Mouse (Mus musculus) intestine, embryonic 16.5 days (tissue): ENCODE measurements around the gene Zbtb24. TPM values are rescaled to one million over a fixed set of nuclear protein-coding genes. Genes with fewer than 3 reads are reported as not detected.

Experiments used
- ATAC-seq: fragments of 200-750 bp; cut with Nextera tagmentation; 2 replicates; pipeline ENCODE4 v1.8.0; 2017; ENCODE audit warnings: moderate TSS enrichment, moderate library complexity
- H3K27ac ChIP-seq: fragments of 300-500 bp; sonication (generic); 2 replicates; pipeline ENCODE4 v1.5.1; 2014; ENCODE audit warnings: mild to moderate bottlenecking, low read length
- H3K27me3 ChIP-seq: fragments of 300-500 bp; sonication (generic); replicated peaks from 2 replicates; pipeline ENCODE4 v1.6.1; 2014; ENCODE audit warnings: low read length, control low read depth, mixed read lengths; ENCODE audit not compliant: control insufficient read depth, insufficient read depth
- H3K36me3 ChIP-seq: fragments of 300-500 bp; sonication (generic); 2 replicates; pipeline ENCODE4 v1.6.1; 2014; ENCODE audit warnings: low read length, control low read depth; ENCODE audit not compliant: control insufficient read depth, insufficient read depth
- H3K4me1 ChIP-seq: fragments of 300-500 bp; sonication (generic); 2 replicates; pipeline ENCODE4 v1.6.1; 2014; ENCODE audit warnings: low read length, control low read depth, mixed read lengths; ENCODE audit not compliant: control insufficient read depth, insufficient read depth
- H3K4me2 ChIP-seq: fragments of 300-500 bp; sonication (generic); 2 replicates; pipeline ENCODE4 v1.6.1; 2014; ENCODE audit warnings: low read depth, low read length, control low read depth
- H3K4me3 ChIP-seq: fragments of 300-500 bp; sonication (generic); 2 replicates; pipeline ENCODE4 v1.5.1; 2014; ENCODE audit warnings: mild to moderate bottlenecking, low read length
- H3K9ac ChIP-seq: fragments of 300-500 bp; sonication (generic); 2 replicates; pipeline ENCODE4 v1.6.1; 2014; ENCODE audit warnings: low read depth, low read length
- H3K9me3 ChIP-seq: fragments of 300-500 bp; sonication (generic); 2 replicates; pipeline ENCODE4 v1.6.1; 2016; ENCODE audit warnings: low read length, control low read depth; ENCODE audit not compliant: control insufficient read depth
- WGBS: fragments of 180-500 bp; shearing (Covaris S2); extraction: QIAGEN DNeasy Blood & Tissue Kit; methylation state at CpG from one replicate; pipeline ENCODE4 v1.1.7; 2014; 5-methylcytosine and 5-hydroxymethylcytosine counted together
- polyA plus RNA-seq: library from polyadenylated mRNA; unstranded; fragments of >200 nt; fragmentation: Nextera tagmentation; extraction: Ambion mirVana; gene quantifications from 2 replicates; pipeline ENCODE4 v1.2.1, GENCODE M21; 2015

The Zbtb24 gene
- polyA plus RNA-seq, 1 experiment from 2014 or later = 15.4 TPM

DNA sequence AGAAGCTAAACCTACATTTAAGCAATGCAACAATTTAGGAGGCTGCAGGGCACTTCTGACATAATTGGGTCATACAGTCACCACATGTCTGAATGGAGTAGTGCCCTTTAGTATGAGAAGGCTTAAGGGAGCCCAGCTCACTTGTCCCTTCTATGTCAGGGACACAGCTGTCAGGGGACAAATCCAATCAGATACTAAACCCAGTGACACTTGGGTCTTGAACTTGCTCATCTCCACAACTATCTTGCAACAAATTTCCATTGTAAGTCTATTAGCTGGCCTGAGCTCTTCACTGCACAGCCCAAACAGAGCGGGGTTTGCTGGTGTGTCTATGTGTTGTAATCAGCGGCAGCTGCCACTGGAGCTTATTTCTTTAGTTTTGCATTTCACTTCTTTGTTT is 26.5 kb upstream of the Zbtb24 start:
- Histone ChIP-seq H3K4me1 (no peaks in the 10 kb centered on the region), H3K27ac (no peak overlapping the region), H3K27me3 (no peaks in the 10 kb centered on the region), H3K9me3 (no peaks in the 10 kb centered on the region), H3K9ac (no peak overlapping the region), H3K4me3 (no peak overlapping the region), H3K4me2 (no peak overlapping the region), H3K36me3 (no peaks in the 10 kb centered on the region)
- no peak for ATAC-seq
- WGBS = 95% methylated on average over 2 of the region's 2 CpGs

DNA sequence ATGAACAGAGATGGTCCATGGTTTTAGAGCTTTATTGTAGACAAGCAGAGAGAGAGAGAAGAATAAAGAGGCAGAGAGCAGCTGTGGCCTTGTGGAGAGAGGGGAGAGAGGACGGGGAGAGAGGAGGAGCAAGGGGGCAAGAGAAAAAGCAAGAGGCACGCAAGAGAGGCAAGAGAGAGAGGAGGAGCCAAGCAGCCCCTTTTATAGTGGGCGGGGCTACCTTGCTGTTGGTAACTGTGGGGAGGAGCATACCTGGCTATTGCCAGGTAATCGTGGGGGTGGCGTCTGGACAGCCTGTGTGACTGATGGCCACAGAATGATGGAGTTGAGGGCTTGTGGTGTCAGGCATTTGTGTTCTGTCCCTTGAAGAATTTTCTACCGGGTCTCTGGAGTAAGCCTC is 23.8 kb upstream of the Zbtb24 start:
- WGBS = 48% methylated on average over 6 of the region's 6 CpGs
- ATAC-seq = no peak

DNA sequence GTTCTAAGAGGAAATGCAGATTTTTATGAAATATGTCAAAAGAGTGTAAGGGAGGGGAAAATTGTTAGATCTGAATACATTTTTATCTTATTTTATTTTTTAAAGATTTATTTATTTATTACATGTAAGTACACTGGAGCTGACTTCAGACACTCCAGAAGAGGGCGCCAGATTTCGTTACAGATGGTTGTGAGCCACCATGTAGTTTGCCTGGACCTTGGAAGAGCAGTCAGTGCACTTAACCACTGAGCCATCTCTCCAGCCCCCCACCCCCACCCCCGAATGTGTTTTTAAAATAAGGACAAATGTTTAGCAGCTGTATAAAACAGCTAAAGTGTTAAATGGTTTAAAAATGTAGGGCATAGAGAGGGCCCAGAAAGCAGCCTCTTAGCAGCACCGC is 15.6 kb upstream of the Zbtb24 start:
- no peaks in the 10 kb centered on the region for H3K9me3 ChIP-seq
- no peak overlapping the region for H3K4me3 ChIP-seq
- H3K27me3 ChIP-seq = no peaks in the 10 kb centered on the region
- ATAC-seq = no peak
- H3K27ac ChIP-seq = no peak overlapping the region
- no peaks in the 10 kb centered on the region for H3K4me1 ChIP-seq
- 28% methylated on average over 4 of the region's 4 CpGs for WGBS
- no peak overlapping the region for H3K9ac ChIP-seq
- H3K4me2 ChIP-seq = no peak overlapping the region
- no peaks in the 10 kb centered on the region for H3K36me3 ChIP-seq

More for the DNA sequence above, 23.8 kb upstream of the Zbtb24 start:
- H3K4me1 ChIP-seq = no peaks in the 10 kb centered on the region
- H3K9me3 ChIP-seq = no peaks in the 10 kb centered on the region
- H3K9ac ChIP-seq = no peak overlapping the region
- no peaks in the 10 kb centered on the region for H3K36me3 ChIP-seq
- no peaks in the 10 kb centered on the region for H3K27me3 ChIP-seq
- H3K27ac ChIP-seq = no peak overlapping the region
- H3K4me2 ChIP-seq = no peak overlapping the region
- no peak overlapping the region for H3K4me3 ChIP-seq

DNA sequence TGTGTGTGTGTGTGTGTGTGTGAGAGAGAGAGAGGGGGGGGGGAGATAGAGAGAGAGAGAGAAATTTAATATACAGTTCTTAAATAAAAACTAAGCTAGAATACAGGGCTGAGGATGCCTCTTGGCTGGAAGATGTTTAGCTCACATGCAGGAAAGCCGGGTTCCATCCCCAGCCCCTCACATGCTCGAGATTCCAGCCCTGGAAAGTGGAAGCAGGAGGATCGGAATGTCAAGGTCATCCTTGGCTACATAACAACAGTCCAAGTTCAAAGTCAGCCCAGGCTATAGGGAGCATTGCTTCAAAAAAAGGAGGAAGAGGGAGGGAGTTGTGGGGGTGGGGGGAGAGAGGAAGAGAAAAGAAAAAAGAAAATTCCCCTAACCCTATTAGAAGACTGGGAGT is 15.0 kb upstream of the Zbtb24 start:
- H3K4me1 ChIP-seq = no peaks in the 10 kb centered on the region
- ATAC-seq = no peak
- 20% methylated on average over 3 of the region's 3 CpGs for WGBS
- H3K4me3 ChIP-seq = no peak overlapping the region
- no peak overlapping the region for H3K9ac ChIP-seq
- no peaks in the 10 kb centered on the region for H3K27me3 ChIP-seq
- H3K36me3 ChIP-seq = no peaks in the 10 kb centered on the region
- H3K9me3 ChIP-seq = no peaks in the 10 kb centered on the region
- H3K27ac ChIP-seq = no peak overlapping the region
- H3K4me2 ChIP-seq = no peak overlapping the region

DNA sequence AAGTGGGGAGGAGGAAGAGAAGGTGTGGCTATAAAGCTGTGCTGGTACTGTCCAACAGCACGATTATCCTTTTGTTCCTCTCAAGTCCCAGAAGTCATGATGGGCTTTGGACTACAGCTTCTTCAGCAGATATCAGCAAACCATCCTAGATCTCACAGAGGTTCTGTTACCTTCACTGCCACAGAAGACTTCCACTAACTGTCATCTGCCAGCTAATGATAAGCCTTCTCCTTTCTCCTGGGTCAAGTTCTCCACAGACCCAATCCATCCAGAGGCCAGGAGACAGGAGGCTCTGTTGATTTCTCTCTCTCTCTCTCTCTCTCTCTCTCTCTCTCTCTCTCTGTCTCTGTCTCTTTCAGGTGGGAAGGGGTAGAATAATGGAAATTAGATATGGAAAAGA is 2.0 kb upstream of the Zbtb24 start:
- no peak for ATAC-seq
- H3K36me3 ChIP-seq = no peaks in the 10 kb centered on the region; the same call in 1 of the 2 replicates
- H3K9ac ChIP-seq = no peak overlapping the region
- peaks cover 16% of the 10 kb centered on the region for H3K4me1 ChIP-seq
- H3K9me3 ChIP-seq = no peaks in the 10 kb centered on the region
- H3K4me3 ChIP-seq = no peak overlapping the region
- no peak overlapping the region for H3K4me2 ChIP-seq
- no peaks in the 10 kb centered on the region for H3K27me3 ChIP-seq
- H3K27ac ChIP-seq = no peak overlapping the region
- WGBS = 93% methylated on average over 1 of the region's 1 CpGs

DNA sequence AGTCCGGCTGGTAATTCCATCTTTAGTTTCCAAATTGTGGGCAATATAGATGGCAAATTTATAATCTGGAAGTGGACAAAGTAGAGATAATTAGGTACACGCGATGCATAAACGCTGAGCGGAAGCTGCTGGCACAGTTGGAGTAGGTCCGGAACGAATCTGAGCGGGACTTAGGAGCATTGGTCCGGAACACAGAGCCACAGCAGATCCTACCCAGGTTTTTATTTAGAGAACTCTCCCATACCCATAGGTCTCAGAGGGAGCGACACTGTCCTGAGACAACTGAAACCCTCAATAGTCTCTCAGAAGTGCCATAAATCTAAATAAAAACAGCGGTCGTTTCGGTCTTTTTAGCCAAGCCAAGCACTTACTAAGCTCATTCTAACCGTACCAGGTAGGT is 499 bp upstream of the Zbtb24 start:
- H3K36me3 ChIP-seq = no peaks in the 10 kb centered on the region; the same call in 1 of the 2 replicates
- no peaks in the 10 kb centered on the region for H3K27me3 ChIP-seq
- WGBS = 12% methylated on average over 14 of the region's 14 CpGs
- peak overlapping the region; percentile 93 for H3K4me3 ChIP-seq
- no peaks in the 10 kb centered on the region for H3K9me3 ChIP-seq
- peak overlapping the region; percentile 69 for H3K9ac ChIP-seq
- peaks cover 16% of the 10 kb centered on the region for H3K4me1 ChIP-seq
- H3K4me2 ChIP-seq = peak overlapping the region; percentile 88
- ATAC-seq = peak; percentile 64
- H3K27ac ChIP-seq = peak overlapping the region; percentile 77

DNA sequence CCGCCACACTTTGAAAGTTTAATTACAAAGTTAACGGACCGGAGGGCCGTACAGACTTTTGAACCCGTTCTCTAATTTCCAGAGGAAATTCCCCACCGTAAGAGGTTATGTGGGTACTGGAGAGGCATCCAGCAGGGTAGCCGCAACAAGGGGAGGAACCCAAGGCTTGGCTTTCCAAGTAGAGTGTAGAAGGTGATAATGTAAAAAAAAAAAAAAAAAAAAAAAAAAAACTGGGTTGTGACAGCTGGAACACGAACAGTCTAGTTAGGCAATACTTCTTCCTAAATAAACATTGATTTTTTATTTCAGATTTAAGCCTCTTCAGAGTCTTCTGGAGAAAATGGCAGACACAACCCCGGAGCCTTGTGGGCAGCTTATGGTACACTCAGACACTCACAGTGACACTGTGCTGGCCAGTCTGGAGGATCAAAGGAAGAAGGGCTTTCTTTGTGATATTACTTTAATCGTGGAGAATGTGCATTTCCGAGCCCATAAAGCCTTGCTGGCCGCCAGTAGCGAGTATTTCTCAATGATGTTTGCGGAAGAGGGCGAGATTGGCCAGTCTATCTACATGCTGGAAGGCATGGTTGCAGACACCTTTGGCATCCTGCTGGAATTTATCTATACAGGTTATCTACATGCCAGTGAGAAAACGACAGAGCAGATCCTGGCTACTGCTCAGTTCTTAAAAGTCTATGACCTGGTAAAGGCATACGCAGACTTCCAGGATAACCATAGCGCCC is 768 bp downstream of the Zbtb24 start:
- Histone ChIP-seq H3K36me3 (no peaks in the 10 kb centered on the region; the same call in none of the 2 replicates), H3K27ac (peak overlapping the region; percentile 65; the same call in 1 of the 2 replicates), H3K9ac (peak overlapping the region; percentile 85), H3K9me3 (no peaks in the 10 kb centered on the region), H3K27me3 (no peaks in the 10 kb centered on the region), H3K4me2 (peak overlapping the region; percentile 60), H3K4me3 (peak overlapping the region; percentile 93), H3K4me1 (peaks cover 16% of the 10 kb centered on the region)
- peak; percentile 36; the same call in 1 of the 2 replicates for ATAC-seq
- WGBS = 46% methylated on average over 18 of the region's 18 CpGs

DNA sequence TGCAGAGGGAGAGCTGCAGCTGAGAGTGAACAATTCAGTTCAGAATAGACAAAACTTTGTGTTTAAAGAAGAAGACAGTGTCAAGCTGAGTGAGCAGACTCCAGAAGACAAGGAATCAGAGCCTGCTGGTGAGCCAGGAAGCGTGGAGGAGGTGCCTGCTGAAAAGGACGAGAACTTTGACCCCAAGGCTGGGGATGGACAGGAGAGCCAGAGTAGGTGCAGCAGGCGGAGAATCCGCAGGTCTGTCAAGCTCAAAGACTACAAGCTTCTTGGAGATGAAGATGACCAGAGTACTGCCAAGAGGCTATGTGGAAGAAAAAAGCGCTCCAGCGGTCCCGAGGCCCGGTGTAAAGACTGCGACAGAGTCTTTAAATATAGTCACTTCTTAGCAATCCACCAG is 1.5 kb downstream of the Zbtb24 start:
- 86% methylated on average over 9 of the region's 9 CpGs for WGBS
- Histone ChIP-seq H3K4me3 (no peak overlapping the region), H3K27me3 (no peaks in the 10 kb centered on the region), H3K9ac (no peak overlapping the region), H3K27ac (peak overlapping the region; percentile 53; the same call in 1 of the 2 replicates), H3K4me1 (peaks cover 16% of the 10 kb centered on the region), H3K36me3 (peaks cover 4% of the 10 kb centered on the region), H3K4me2 (peak overlapping the region; percentile 60), H3K9me3 (no peaks in the 10 kb centered on the region)
- ATAC-seq = no peak

DNA sequence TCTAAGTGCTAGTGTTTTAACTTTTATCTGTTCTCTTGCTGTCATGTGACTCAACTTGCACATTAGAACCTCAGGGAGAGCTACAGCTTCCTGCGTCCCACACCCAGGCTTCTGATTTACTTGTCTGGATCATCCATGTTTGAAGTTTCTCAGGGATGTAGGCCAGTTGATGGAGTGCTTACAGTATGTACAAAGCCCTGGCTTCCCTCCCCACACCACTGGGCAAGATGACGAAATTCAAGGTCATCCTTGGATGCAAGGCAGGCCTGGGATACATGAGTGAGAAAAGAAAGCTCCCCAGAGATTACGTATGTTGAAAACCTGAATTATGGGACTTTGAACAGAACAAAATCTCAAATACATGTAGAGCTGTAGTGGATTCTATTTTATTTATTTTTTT is 2.6 kb downstream of the Zbtb24 start:
- no peak overlapping the region for H3K4me2 ChIP-seq
- peaks cover 16% of the 10 kb centered on the region for H3K4me1 ChIP-seq

More for the DNA sequence above, 2.6 kb downstream of the Zbtb24 start:
- H3K4me3 ChIP-seq = no peak overlapping the region
- H3K36me3 ChIP-seq = peaks cover 5% of the 10 kb centered on the region
- 86% methylated on average over 3 of the region's 3 CpGs for WGBS
- H3K27ac ChIP-seq = no peak overlapping the region
- no peaks in the 10 kb centered on the region for H3K27me3 ChIP-seq
- ATAC-seq = no peak
- H3K9me3 ChIP-seq = no peaks in the 10 kb centered on the region
- no peak overlapping the region for H3K9ac ChIP-seq
